Mouse (Mus musculus) brain, embryonic 14.5 days (tissue): ENCODE data around the gene Xrcc6.
"Not testable (repeated sequence)": the region's sequence is repeated elsewhere in the genome, so short reads cannot be mapped to it uniquely, and the experiment has no call there.

Source experiments
- CTCF ChIP-seq: fragments of 200-500 bp; IDR thresholded peaks from 2 replicates; pipeline ENCODE4 v1.5.1; 2012; ENCODE audit warnings: inconsistent platforms, mild to moderate bottlenecking, moderate library complexity, borderline replicate concordance; ENCODE audit not compliant: insufficient read depth, insufficient read length; ENCODE audit errors: extremely low read depth
- POLR2A ChIP-seq: fragments of 200-500 bp; IDR thresholded peaks from 2 replicates; pipeline ENCODE4 v1.6.1; 2012; ENCODE audit warnings: mild to moderate bottlenecking, inconsistent platforms, borderline replicate concordance; ENCODE audit not compliant: poor library complexity, insufficient read depth, insufficient read length, severe bottlenecking; ENCODE audit errors: extremely low read depth

DNA sequence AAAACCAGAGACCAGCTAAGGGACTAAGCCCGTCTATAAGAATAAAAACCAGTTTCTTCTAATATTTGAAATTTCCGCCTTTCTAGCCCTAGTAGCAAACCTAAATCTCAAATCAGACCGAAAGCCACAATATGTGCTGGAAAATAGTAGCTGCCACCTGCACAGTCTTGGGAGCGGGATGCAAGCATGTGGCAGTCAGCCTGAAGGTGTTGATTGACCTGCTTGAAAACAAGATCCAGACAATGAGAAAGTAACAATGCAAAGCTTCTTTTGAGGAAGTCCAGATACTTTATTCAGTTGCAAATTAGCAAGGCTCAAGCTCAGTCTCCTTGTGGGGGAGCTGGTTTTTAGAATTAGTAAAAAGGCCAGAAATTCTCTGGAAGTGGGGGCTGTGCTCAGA is 17.1 kb upstream of the Xrcc6 start:
- TF ChIP-seq CTCF, POLR2A: not testable (repeated sequence)
